Mouse (Mus musculus): ENCODE data around the gene Lmf1. TPM values are rescaled to one million over a fixed set of nuclear protein-coding genes. Genes with fewer than 3 reads are reported as not detected.

Lmf1 gene
- polyA plus RNA-seq, 1 experiment, result 23.3 TPM

GRCm38 (mm10) chr17:25604234-25604633, 25.3 kb downstream of the Lmf1 start:
- DNase-seq (ENCODE audit: low read depth), result no peak

- no peak for DNase-seq (ENCODE audit: low read depth)
Observed at GRCm38 (mm10) chr17:25608137-25608785, 29.4 kb downstream of the Lmf1 start.

GRCm38 (mm10) chr17:25608821-25609505, 30.1 kb downstream of the Lmf1 start:
- no peak for DNase-seq (ENCODE audit: low read depth)

- no peak for DNase-seq (ENCODE audit: low read depth)
Observed at GRCm38 (mm10) chr17:25609506-25609828, 30.6 kb downstream of the Lmf1 start.

- DNase-seq (ENCODE audit: low read depth), result no peak
Observed at GRCm38 (mm10) chr17:25610151-25610550, 31.3 kb downstream of the Lmf1 start.

GRCm38 (mm10) chr17:25612537-25612936, 33.7 kb downstream of the Lmf1 start:
- no peak for DNase-seq (ENCODE audit: low read depth)

- no peak for DNase-seq (ENCODE audit: low read depth)
Observed at GRCm38 (mm10) chr17:25613323-25613722, 34.4 kb downstream of the Lmf1 start.

- DNase-seq (ENCODE audit: low read depth), result no peak
Observed at GRCm38 (mm10) chr17:25614723-25615510, 36.0 kb downstream of the Lmf1 start.

- DNase-seq (ENCODE audit: low read depth), result no peak
Observed at GRCm38 (mm10) chr17:25618508-25619056, 39.7 kb downstream of the Lmf1 start.

GRCm38 (mm10) chr17:25623441-25623840, 44.6 kb downstream of the Lmf1 start:
- DNase-seq (ENCODE audit: low read depth), result no peak

GRCm38 (mm10) chr17:25623935-25624334, 45.0 kb downstream of the Lmf1 start:
- no peak for DNase-seq (ENCODE audit: low read depth)

- no peak for DNase-seq (ENCODE audit: low read depth)
Observed at GRCm38 (mm10) chr17:25624446-25625119, 45.7 kb downstream of the Lmf1 start.

GRCm38 (mm10) chr17:25625282-25625681, 46.4 kb downstream of the Lmf1 start:
- no peak for DNase-seq (ENCODE audit: low read depth)

- no peak for DNase-seq (ENCODE audit: low read depth)
Observed at GRCm38 (mm10) chr17:25626196-25627043, 47.5 kb downstream of the Lmf1 start.

GRCm38 (mm10) chr17:25630313-25630712, 51.4 kb downstream of the Lmf1 start:
- no peak for DNase-seq (ENCODE audit: low read depth)

GRCm38 (mm10) chr17:25634070-25634469, 55.2 kb downstream of the Lmf1 start:
- no peak for DNase-seq (ENCODE audit: low read depth)

- DNase-seq (ENCODE audit: low read depth), result no peak
Observed at GRCm38 (mm10) chr17:25635387-25635786, 56.5 kb downstream of the Lmf1 start.

- DNase-seq (ENCODE audit: low read depth), result no peak
Observed at GRCm38 (mm10) chr17:25635806-25636205, 56.9 kb downstream of the Lmf1 start.

- DNase-seq (ENCODE audit: low read depth), result no peak
Observed at GRCm38 (mm10) chr17:25637986-25638385, 59.1 kb downstream of the Lmf1 start.

- DNase-seq (ENCODE audit: low read depth), result no peak
Observed at GRCm38 (mm10) chr17:25638442-25638841, 59.6 kb downstream of the Lmf1 start.

- no peak for DNase-seq (ENCODE audit: low read depth)
Observed at GRCm38 (mm10) chr17:25640956-25641355, 62.1 kb downstream of the Lmf1 start.

Data from gonadal fat pad, adult 2 months (tissue).